ENCODE assay signal across 10 mouse cellular contexts in the genomic region with DNA sequence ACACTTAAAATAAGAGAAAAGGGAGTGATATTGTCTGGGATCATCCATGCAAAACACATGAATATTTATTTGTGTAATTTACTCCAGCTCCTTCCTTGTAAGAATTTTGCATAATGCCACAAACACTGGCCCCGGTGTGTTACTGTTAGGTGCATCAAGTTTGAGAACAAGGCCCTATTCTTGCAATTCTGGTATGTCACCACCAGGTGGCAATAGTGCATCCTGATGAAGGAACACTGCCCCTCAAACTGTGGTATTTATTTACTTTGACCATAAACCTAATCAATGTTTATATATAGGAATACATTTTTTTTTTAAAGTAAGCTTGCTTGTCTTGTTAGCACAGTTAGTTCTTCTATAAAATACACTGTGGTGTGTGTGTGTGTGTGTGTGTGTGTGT.
A peak's percentile ranks its signal among the peaks of the same experiment; 100 is the strongest.
DNase-seq lines count a peak whose midpoint lies in the region; ATAC-seq and TF ChIP-seq lines count a peak whose summit lies in the region.
"Had no signal": no experiment of that assay in that cellular context is flagged by ENCODE, and none has a peak within 500 bp of the region (broad histone marks: within the 10 kb centered on the region; RNA-seq: fewer than 3 reads in every experiment).

No protein-coding gene starts in this region.

- H3K9me3 ChIP-seq in heart, embryonic 12.5 days (replicated peaks): no peaks in the 10 kb centered on the region
- H3K9me3 ChIP-seq in midbrain, postnatal 0 days (ENCODE audit: low read length): no peaks in the 10 kb centered on the region
- H3K9me3 ChIP-seq in midbrain, embryonic 15.5 days: no peaks in the 10 kb centered on the region

- peaks cover 7% of the 10 kb centered on the region for H3K4me1 ChIP-seq in heart, embryonic 12.5 days (replicated peaks)
- H3K4me1 ChIP-seq in midbrain, postnatal 0 days (ENCODE audit: insufficient read depth, low read length): no peaks in the 10 kb centered on the region; the same call in 1 of the 2 replicates
- peaks cover 12% of the 10 kb centered on the region for H3K4me1 ChIP-seq in midbrain, embryonic 15.5 days

- 90% methylated on average over 1 of the region's 1 CpGs for WGBS in heart, embryonic 12.5 days
- WGBS in midbrain, postnatal 0 days: 71% methylated on average over 1 of the region's 1 CpGs
- 80% methylated on average over 1 of the region's 1 CpGs for WGBS in midbrain, embryonic 15.5 days

- H3K4me2 ChIP-seq in heart, embryonic 12.5 days: no peak overlapping the region
- no peak overlapping the region for H3K4me2 ChIP-seq in midbrain, postnatal 0 days (ENCODE audit: low read depth, low read length, poor library complexity, severe bottlenecking)
- no peak overlapping the region for H3K4me2 ChIP-seq in midbrain, embryonic 15.5 days

- no peak overlapping the region for H3K27ac ChIP-seq in heart, embryonic 12.5 days (ENCODE audit: poor library complexity, severe bottlenecking)
- no peak overlapping the region for H3K27ac ChIP-seq in midbrain, postnatal 0 days (ENCODE audit: low read depth, low read length)
- no peak overlapping the region for H3K27ac ChIP-seq in midbrain, embryonic 15.5 days

- no peak for ATAC-seq in heart, embryonic 12.5 days (ENCODE audit: insufficient number of reproducible peaks, low FRiP score)
- ATAC-seq in midbrain, postnatal 0 days (ENCODE audit: low FRiP score): no peak
- ATAC-seq in midbrain, embryonic 15.5 days (replicated peaks): no peak

- peak; percentile 6 for DNase-seq in heart, adult 8-10 months (ENCODE audit: low spot score)
- peak; percentile 15 for DNase-seq in midbrain, postnatal 0 days (ENCODE audit: low spot score)
- DNase-seq in c-Kit-positive CD71-positive TER-119-negative erythroid progenitor cells, embryonic 14.5 days (ENCODE audit: low read depth): peak; percentile 9
- peak; percentile 31 for DNase-seq in thymus, postnatal 25 days
- no peak for DNase-seq in gastrocnemius, postnatal 4 days (ENCODE audit: low spot score in 2 of 2)
- DNase-seq in layer of hippocampus, postnatal 36 days: no peak
- DNase-seq: kidney, adult 18-20 months; right cerebral cortex, postnatal 25 days had no signal

- TF ChIP-seq CTCF in midbrain, postnatal 0 days (IDR thresholded peaks at IDR 0.05): peak; percentile 72

- no peaks in the 10 kb centered on the region for H3K27me3 ChIP-seq in heart, embryonic 12.5 days (replicated peaks)
- H3K27me3 ChIP-seq in midbrain, postnatal 0 days (ENCODE audit: insufficient read depth, low read length): no peaks in the 10 kb centered on the region
- H3K27me3 ChIP-seq in midbrain, embryonic 15.5 days (replicated peaks): peaks cover 4% of the 10 kb centered on the region

- H3K4me3 ChIP-seq in heart, embryonic 12.5 days: no peak overlapping the region
- no peak overlapping the region for H3K4me3 ChIP-seq in midbrain, postnatal 0 days (ENCODE audit: low read depth, low read length)
- H3K4me3 ChIP-seq in midbrain, embryonic 15.5 days: no peak overlapping the region

- H3K9ac ChIP-seq in heart, embryonic 12.5 days: no peak overlapping the region
- no peak overlapping the region for H3K9ac ChIP-seq in midbrain, postnatal 0 days (replicated peaks; ENCODE audit: low read length, poor library complexity, severe bottlenecking)
- no peak overlapping the region for H3K9ac ChIP-seq in midbrain, embryonic 15.5 days

- H3K36me3 ChIP-seq in heart, embryonic 12.5 days: no peaks in the 10 kb centered on the region
- no peaks in the 10 kb centered on the region for H3K36me3 ChIP-seq in midbrain, postnatal 0 days (ENCODE audit: insufficient read depth, low read length)
- H3K36me3 ChIP-seq in midbrain, embryonic 15.5 days (replicated peaks): no peaks in the 10 kb centered on the region

Comparison
In these comparisons a context has a peak if more than half of its experiments do, and no peak if none do; other contexts are left out.
1. DNase-seq: peak in heart, adult 8-10 months (single experiment), midbrain, postnatal 0 days (single experiment), c-Kit-positive CD71-positive TER-119-negative erythroid progenitor cells, embryonic 14.5 days (single experiment) and thymus, postnatal 25 days (single experiment); none in gastrocnemius, postnatal 4 days (0 of 2) and layer of hippocampus, postnatal 36 days (0 of 2).